Mouse (Mus musculus) CH12.LX (cell line): ENCODE results near the gene Cd151. TPM values are rescaled to one million over a fixed set of nuclear protein-coding genes. Genes with fewer than 3 reads are reported as not detected.

Experiments
- DNase-seq: peaks from one replicate; pipeline ENCODE4 v3.0.0-alpha.2; 2013; ENCODE audit errors: extremely low read depth
- H3K27ac ChIP-seq: 2 replicates; pipeline ENCODE4 v1.5.1; 2012; ENCODE audit warnings: low read depth, mild to moderate bottlenecking, control low read depth, moderate library complexity; ENCODE audit not compliant: insufficient read depth
- H3K27me3 ChIP-seq: replicated peaks from 2 replicates; pipeline ENCODE3; 2012; ENCODE audit warnings: inconsistent platforms
- H3K36me3 ChIP-seq, 2 experiments: replicated peaks in 1 of 2; 2 replicates each; pipeline versions ENCODE3 to v1.6.1; 2012; ENCODE audit warnings: inconsistent platforms in 1 of 2, low read length in 1 of 2, mild to moderate bottlenecking in 1 of 2, mixed read lengths in 1 of 2, moderate library complexity in 1 of 2; ENCODE audit not compliant: control insufficient read depth in 1 of 2, insufficient read depth in 1 of 2
- H3K4me1 ChIP-seq, 2 experiments: 2 replicates each; pipeline ENCODE4 v1.6.1; 2012; ENCODE audit warnings: inconsistent platforms in 1 of 2, moderate library complexity in 1 of 2; ENCODE audit not compliant: insufficient read depth in 2 of 2, control insufficient read depth in 1 of 2
- H3K4me2 ChIP-seq: 2 replicates; pipeline ENCODE4 v1.6.1; 2012; ENCODE audit warnings: low read depth, mild to moderate bottlenecking, control low read depth; ENCODE audit not compliant: poor library complexity, insufficient read depth, severe bottlenecking
- H3K4me3 ChIP-seq, 3 experiments: fragments of 150-350 bp in 1 of 3; sonication (generic) in 1 of 3; replicated peaks in 1 of 3; 2 replicates each; pipeline versions ENCODE3 to v1.5.1; 2011 to 2012; ENCODE audit warnings: low read depth in 2 of 3, low read length in 2 of 3, mild to moderate bottlenecking in 2 of 3, moderate library complexity in 2 of 3, control low read depth in 1 of 3, improper control_type of control experiment in 1 of 3, inconsistent platforms in 1 of 3, mixed read lengths in 1 of 3; ENCODE audit not compliant: poor library complexity in 1 of 3
- H3K79me2 ChIP-seq: replicated peaks from 2 replicates; pipeline ENCODE4 v1.6.1; 2012; ENCODE audit warnings: mild to moderate bottlenecking, moderate library complexity; ENCODE audit not compliant: control insufficient read depth, poor library complexity, insufficient read depth, severe bottlenecking; ENCODE audit errors: extremely low read depth
- H3K9ac ChIP-seq: 2 replicates; pipeline ENCODE4 v1.6.1; 2012; ENCODE audit warnings: low read depth, mild to moderate bottlenecking, control low read depth, moderate library complexity; ENCODE audit not compliant: insufficient read depth
- H3K9me3 ChIP-seq: replicated peaks from 2 replicates; pipeline ENCODE3; 2012; ENCODE audit warnings: low read length, inconsistent platforms, mixed read lengths
- E2F4 ChIP-seq: IDR thresholded peaks from 2 replicates; pipeline ENCODE4 v1.6.1; 2011; ENCODE audit warnings: low read depth, low read length, improper control_type of control experiment; ENCODE audit not compliant: insufficient replicate concordance
- MAZ ChIP-seq: IDR thresholded peaks from 2 replicates; pipeline ENCODE4 v1.6.1; 2012; ENCODE audit warnings: low read depth, mild to moderate bottlenecking, inconsistent platforms, low read length, improper control_type of control experiment, moderate library complexity
- MXI1 ChIP-seq: IDR thresholded peaks from 2 replicates; pipeline ENCODE4 v1.6.1; 2011; ENCODE audit warnings: mild to moderate bottlenecking, low read depth, low read length, improper control_type of control experiment
- MYC ChIP-seq: IDR thresholded peaks from 2 replicates; pipeline ENCODE4 v1.6.1; 2011; ENCODE audit warnings: low read depth, mild to moderate bottlenecking, improper control_type of control experiment, low read length
- NELFE ChIP-seq: IDR thresholded peaks from 2 replicates; pipeline ENCODE4 v1.6.1; 2011; ENCODE audit warnings: low read depth, low read length, improper control_type of control experiment
- POLR2A ChIP-seq: IDR thresholded peaks from 2 replicates; pipeline ENCODE4 v1.6.1; 2011; ENCODE audit warnings: low read depth, mild to moderate bottlenecking, improper control_type of control experiment, low read length
- SIN3A ChIP-seq: IDR thresholded peaks from 2 replicates; pipeline ENCODE4 v1.6.1; 2012; ENCODE audit warnings: low read length, improper control_type of control experiment, inconsistent platforms
- UBTF ChIP-seq: IDR thresholded peaks from 2 replicates; pipeline ENCODE4 v1.6.1; 2012; ENCODE audit warnings: low read depth, mild to moderate bottlenecking, inconsistent platforms, low read length, improper control_type of control experiment, moderate library complexity
- ZMIZ1 ChIP-seq: IDR thresholded peaks from 2 replicates; pipeline ENCODE4 v1.6.1; 2012; ENCODE audit warnings: low read depth, mild to moderate bottlenecking, inconsistent platforms, low read length, improper control_type of control experiment
- dilution Hi-C: fragments of 300-500 bp; cut with MboI; formaldehyde crosslinking; loops from 2 replicates; pipeline ENCODE4 v1.14.3; 2020; ENCODE audit warnings: low sequenced_read_pairs; ENCODE audit not compliant: extremely low pct_unique_long_range_greater_than_20kb, extremely low pct_ligation_motif_present
- in situ Hi-C: fragments of 300-500 bp; cut with MboI; formaldehyde crosslinking; loops from 3 replicates; pipeline ENCODE4 v1.14.3; 2019; ENCODE audit warnings: low sequenced_read_pairs, low pct_ligation_motif_present, low pct_unique_long_range_greater_than_20kb, mixed read lengths
- polyA plus RNA-seq: library from polyadenylated mRNA; unstranded; fragments of >175 nt; gene quantifications from 2 replicates; pipeline ENCODE4 v1.2.1, GENCODE M21; 2012; ENCODE audit warnings: low read depth; ENCODE audit not compliant: insufficient read length
- total RNA-seq, 2 experiments: library from RNA; depleted of rRNA; stranded (reverse); fragments of 300-350 nt in 1 of 2; fragments of >200 nt in 1 of 2; gene quantifications; 2 replicates each; pipeline ENCODE4 v1.2.3; 2012 to 2014

Gene Cd151
- total and polyA plus RNA-seq, 3 experiments, result 10.6 to 21.1 (median 14.9) TPM

DNA sequence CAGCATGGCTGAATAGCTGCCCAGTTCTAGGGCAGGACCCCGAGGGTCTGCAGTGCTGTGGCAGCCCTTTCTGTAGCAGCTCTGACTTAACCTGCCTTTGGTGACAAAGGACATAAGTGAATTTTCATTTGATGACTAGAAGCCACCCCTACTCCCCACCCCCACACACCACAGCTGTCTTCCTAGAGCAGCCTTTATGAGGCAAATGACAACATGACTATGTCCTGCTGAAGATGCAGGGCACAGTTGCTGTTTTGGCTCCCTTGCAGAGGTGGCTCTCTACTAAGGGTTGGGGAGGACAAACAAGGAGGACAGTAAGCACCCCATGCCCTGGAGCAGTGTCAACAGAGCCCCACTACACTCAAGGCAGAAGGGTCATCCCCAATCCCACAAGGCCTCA lies 52.6 kb downstream of the Cd151 start:
- no peak overlapping the region for H3K4me2 ChIP-seq
- DNase-seq, result no peak
- no peaks in the 10 kb centered on the region for H3K9me3 ChIP-seq
- H3K27ac ChIP-seq, result no peak overlapping the region
- in situ Hi-C loops (no loop called here), dilution Hi-C loops (no loop called here)
- peaks cover 0 to 3% of the 10 kb centered on the region in 2 experiments; a peak in 1 of 4 replicates for H3K4me1 ChIP-seq
- H3K36me3 ChIP-seq, result peaks cover 47 to 94% of the 10 kb centered on the region in 2 experiments
- no peaks in the 10 kb centered on the region for H3K79me2 ChIP-seq
- TF ChIP-seq MXI1, result no peak
- no peak for TF ChIP-seq SIN3A
- TF ChIP-seq UBTF, result no peak
- TF ChIP-seq NELFE, result no peak
- no peak for TF ChIP-seq ZMIZ1
- no peak for TF ChIP-seq E2F4
- TF ChIP-seq MAZ, result no peak
- no peak for TF ChIP-seq POLR2A
- TF ChIP-seq MYC, result no peak
- H3K9ac ChIP-seq, result no peak overlapping the region
- no peaks in the 10 kb centered on the region for H3K27me3 ChIP-seq
- H3K4me3 ChIP-seq, result no peak overlapping the region

Other genes with a start within 250 kb of the Cd151 start
Only the 20 nearest of the 22 such genes appear.
- gene Irf7, start 200.9 kb upstream of the Cd151 start, total RNA-seq (2012; rRNA removed), result 11.2 and 26.2 TPM in 2 replicates
- gene Irf7, start 200.9 kb upstream of the Cd151 start, total RNA-seq (2014; rRNA removed), result 10.1 and 10.5 TPM in 2 replicates
- 6.5 and 7.7 TPM in 2 replicates for gene Irf7, start 200.9 kb upstream of the Cd151 start, polyA plus RNA-seq
- 1.0 and 1.9 TPM in 2 replicates for gene Cdhr5, start 190.6 kb upstream of the Cd151 start, total RNA-seq (2012; rRNA removed)
- gene Cdhr5, start 190.6 kb upstream of the Cd151 start, total RNA-seq (2014; rRNA removed), result 0.31 and 0.35 TPM in 2 replicates
- gene Cdhr5, start 190.6 kb upstream of the Cd151 start, polyA plus RNA-seq, result 3.3 and 3.9 TPM in 2 replicates
- gene Sct, start 188.3 kb upstream of the Cd151 start, total RNA-seq (2012; rRNA removed), result not detected in 2 replicates
- gene Sct, start 188.3 kb upstream of the Cd151 start, total RNA-seq (2014; rRNA removed), result not detected in 2 replicates
- gene Sct, start 188.3 kb upstream of the Cd151 start, polyA plus RNA-seq, result 0.49 TPM in 1 of 2 replicates, not detected in the other
- not detected in 2 replicates for gene Drd4, start 175.4 kb upstream of the Cd151 start, total RNA-seq (2012; rRNA removed)
- not detected in 2 replicates for gene Drd4, start 175.4 kb upstream of the Cd151 start, total RNA-seq (2014; rRNA removed)
- gene Drd4, start 175.4 kb upstream of the Cd151 start, polyA plus RNA-seq, result not detected in 2 replicates
- gene Deaf1, start 139.7 kb upstream of the Cd151 start, total RNA-seq (2012; rRNA removed), result 10.0 and 10.7 TPM in 2 replicates
- 3.5 and 5.7 TPM in 2 replicates for gene Deaf1, start 139.7 kb upstream of the Cd151 start, total RNA-seq (2014; rRNA removed)
- 31.6 and 37.7 TPM in 2 replicates for gene Deaf1, start 139.7 kb upstream of the Cd151 start, polyA plus RNA-seq
- 7.4 and 8.5 TPM in 2 replicates for gene Tmem80, start 139.7 kb upstream of the Cd151 start, total RNA-seq (2012; rRNA removed)
- 6.4 and 8.3 TPM in 2 replicates for gene Tmem80, start 139.7 kb upstream of the Cd151 start, total RNA-seq (2014; rRNA removed)
- gene Tmem80, start 139.7 kb upstream of the Cd151 start, polyA plus RNA-seq, result 8.2 and 9.9 TPM in 2 replicates
- gene Eps8l2, start 128.5 kb upstream of the Cd151 start, total RNA-seq (2012; rRNA removed), result 0.50 and 1.1 TPM in 2 replicates
- not detected in 2 replicates for gene Eps8l2, start 128.5 kb upstream of the Cd151 start, total RNA-seq (2014; rRNA removed)
- 0.51 and 0.91 TPM in 2 replicates for gene Eps8l2, start 128.5 kb upstream of the Cd151 start, polyA plus RNA-seq
- 188 and 205 TPM in 2 replicates for gene Taldo1, start 75.2 kb upstream of the Cd151 start, total RNA-seq (2012; rRNA removed)
- gene Taldo1, start 75.2 kb upstream of the Cd151 start, total RNA-seq (2014; rRNA removed), result 228 and 237 TPM in 2 replicates
- 124 and 129 TPM in 2 replicates for gene Taldo1, start 75.2 kb upstream of the Cd151 start, polyA plus RNA-seq
- 23.9 and 29.6 TPM in 2 replicates for gene Gatd1, start 53.3 kb upstream of the Cd151 start, total RNA-seq (2012; rRNA removed)
- 26.4 and 31.4 TPM in 2 replicates for gene Gatd1, start 53.3 kb upstream of the Cd151 start, total RNA-seq (2014; rRNA removed)
- 17.6 and 21.2 TPM in 2 replicates for gene Gatd1, start 53.3 kb upstream of the Cd151 start, polyA plus RNA-seq
- gene Cend1, start 37.9 kb upstream of the Cd151 start, total RNA-seq (2012; rRNA removed), result not detected in 2 replicates
- not detected in 2 replicates for gene Cend1, start 37.9 kb upstream of the Cd151 start, total RNA-seq (2014; rRNA removed)
- gene Cend1, start 37.9 kb upstream of the Cd151 start, polyA plus RNA-seq, result not detected in 2 replicates
- 16.1 and 20.8 TPM in 2 replicates for gene Slc25a22, start 29.5 kb upstream of the Cd151 start, total RNA-seq (2012; rRNA removed)
- gene Slc25a22, start 29.5 kb upstream of the Cd151 start, total RNA-seq (2014; rRNA removed), result 6.1 and 6.5 TPM in 2 replicates
- gene Slc25a22, start 29.5 kb upstream of the Cd151 start, polyA plus RNA-seq, result 31.5 and 32.1 TPM in 2 replicates
- gene Pidd1, start 23.4 kb upstream of the Cd151 start, total RNA-seq (2012; rRNA removed), result 7.8 and 9.6 TPM in 2 replicates
- 5.1 and 5.8 TPM in 2 replicates for gene Pidd1, start 23.4 kb upstream of the Cd151 start, total RNA-seq (2014; rRNA removed)
- 21.4 and 24.9 TPM in 2 replicates for gene Pidd1, start 23.4 kb upstream of the Cd151 start, polyA plus RNA-seq
- gene Rplp2, start 20.0 kb upstream of the Cd151 start, total RNA-seq (2012; rRNA removed), result 3,147 and 3,416 TPM in 2 replicates
- 791 and 892 TPM in 2 replicates for gene Rplp2, start 20.0 kb upstream of the Cd151 start, total RNA-seq (2014; rRNA removed)
- 2,025 and 2,969 TPM in 2 replicates for gene Rplp2, start 20.0 kb upstream of the Cd151 start, polyA plus RNA-seq
- gene Pnpla2, start 12.2 kb upstream of the Cd151 start, total RNA-seq (2012; rRNA removed), result 8.9 and 11.7 TPM in 2 replicates
- gene Pnpla2, start 12.2 kb upstream of the Cd151 start, total RNA-seq (2014; rRNA removed), result 1.5 and 2.8 TPM in 2 replicates
- 25.3 and 29.6 TPM in 2 replicates for gene Pnpla2, start 12.2 kb upstream of the Cd151 start, polyA plus RNA-seq
- not detected in 2 replicates for gene Cracr2b, start 6.3 kb upstream of the Cd151 start, total RNA-seq (2012; rRNA removed)
- gene Cracr2b, start 6.3 kb upstream of the Cd151 start, total RNA-seq (2014; rRNA removed), result not detected in 2 replicates
- gene Cracr2b, start 6.3 kb upstream of the Cd151 start, polyA plus RNA-seq, result not detected in 2 replicates
- gene Polr2l, start 7.7 kb downstream of the Cd151 start, total RNA-seq (2012; rRNA removed), result 82.3 and 109 TPM in 2 replicates
- gene Polr2l, start 7.7 kb downstream of the Cd151 start, total RNA-seq (2014; rRNA removed), result 35.7 and 37.1 TPM in 2 replicates
- gene Polr2l, start 7.7 kb downstream of the Cd151 start, polyA plus RNA-seq, result 57.5 and 64.8 TPM in 2 replicates
- gene Tspan4, start 7.8 kb downstream of the Cd151 start, total RNA-seq (2012; rRNA removed), result 28.9 and 30.0 TPM in 2 replicates
- gene Tspan4, start 7.8 kb downstream of the Cd151 start, total RNA-seq (2014; rRNA removed), result 23.8 and 28.4 TPM in 2 replicates
- gene Tspan4, start 7.8 kb downstream of the Cd151 start, polyA plus RNA-seq, result 20.3 and 21.2 TPM in 2 replicates
- 49.6 and 50.5 TPM in 2 replicates for gene Chid1, start 72.5 kb downstream of the Cd151 start, total RNA-seq (2012; rRNA removed)
- 27.0 and 31.9 TPM in 2 replicates for gene Chid1, start 72.5 kb downstream of the Cd151 start, total RNA-seq (2014; rRNA removed)
- 42.3 and 47.5 TPM in 2 replicates for gene Chid1, start 72.5 kb downstream of the Cd151 start, polyA plus RNA-seq
- gene Ap2a2, start 94.8 kb downstream of the Cd151 start, total RNA-seq (2012; rRNA removed), result 44.5 and 50.7 TPM in 2 replicates
- 30.0 and 31.6 TPM in 2 replicates for gene Ap2a2, start 94.8 kb downstream of the Cd151 start, total RNA-seq (2014; rRNA removed)
- gene Ap2a2, start 94.8 kb downstream of the Cd151 start, polyA plus RNA-seq, result 36.6 and 43.1 TPM in 2 replicates
- under 0.01 TPM in 1 of 2 replicates, not detected in the other for gene Muc6, start 187.9 kb downstream of the Cd151 start, total RNA-seq (2012; rRNA removed)
- not detected in 2 replicates for gene Muc6, start 187.9 kb downstream of the Cd151 start, total RNA-seq (2014; rRNA removed)
- 0.12 and 0.13 TPM in 2 replicates for gene Muc6, start 187.9 kb downstream of the Cd151 start, polyA plus RNA-seq